Mouse (Mus musculus) kidney, adult 18-20 months (tissue): ENCODE measurements at regions not wholly inside any gene's neighbourhood (a gene's known extent, or its start where the extent isn't known, plus 50 kb on each side); places are given as distances from the start of the nearest gene placed in this dataset.

ENCODE experiments used
- DNase-seq: peaks from one replicate; pipeline ENCODE4 v3.0.0; 2021

- DNase-seq, result no peak
Observed at GRCm38 (mm10) chr8:78162763-78163508, 50.2 kb upstream of the Ttc29 start.
